Mouse (Mus musculus): ENCODE measurements at regions not wholly inside any gene's neighbourhood (a gene's known extent, or its start where the extent isn't known, plus 50 kb on each side); places are given as distances from the start of the nearest gene placed in this dataset.
"Not testable (repeated sequence)": the region's sequence is repeated elsewhere in the genome, so short reads cannot be mapped to it uniquely, and the experiment has no call there.

DNA sequence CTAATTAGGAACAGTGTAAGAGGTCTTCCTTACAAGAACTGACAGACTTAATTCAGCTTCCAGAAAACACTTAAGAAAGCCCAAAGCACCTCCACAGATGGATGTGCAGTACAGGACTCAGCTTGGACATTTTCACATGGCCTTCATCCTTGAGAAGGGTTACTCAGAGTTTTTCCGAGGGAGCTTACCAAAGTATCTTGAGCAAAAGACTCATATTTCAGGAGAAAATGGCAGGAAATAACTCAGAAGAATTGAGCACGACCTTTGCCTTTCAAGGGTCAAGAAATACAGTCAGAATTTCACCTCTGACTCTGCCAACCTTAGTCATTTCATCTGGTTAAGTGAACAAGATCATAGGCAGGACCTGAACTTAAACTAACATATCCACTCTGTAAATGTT is 192.1 kb upstream of the 1700008P02Rik start:
- Histone ChIP-seq H3K4me3 (ENCODE audit: low read depth, low read length) (no peak overlapping the region), H3K4me2 (ENCODE audit: low read depth, low read length, poor library complexity, severe bottlenecking) (no peak overlapping the region), H3K9me3 (ENCODE audit: low read length) (no peaks in the 10 kb centered on the region), H3K36me3 (ENCODE audit: insufficient read depth, low read length) (no peaks in the 10 kb centered on the region), H3K9ac (replicated peaks; ENCODE audit: low read length, poor library complexity, severe bottlenecking) (no peak overlapping the region), H3K4me1 (ENCODE audit: insufficient read depth, low read length) (0 out of 2 replicates have a peak, but pooled peaks cover 4% of the 10 kb centered on the region), H3K27me3 (ENCODE audit: insufficient read depth, low read length) (no peaks in the 10 kb centered on the region), H3K27ac (ENCODE audit: low read depth, low read length) (no peak overlapping the region)
- ATAC-seq (ENCODE audit: low FRiP score) (no peak), DNase-seq (ENCODE audit: low spot score) (no peak)
- 57% methylated on average over 2 of the region's 2 CpGs for WGBS
- no peak for TF ChIP-seq CTCF (IDR thresholded peaks at IDR 0.05)

DNA sequence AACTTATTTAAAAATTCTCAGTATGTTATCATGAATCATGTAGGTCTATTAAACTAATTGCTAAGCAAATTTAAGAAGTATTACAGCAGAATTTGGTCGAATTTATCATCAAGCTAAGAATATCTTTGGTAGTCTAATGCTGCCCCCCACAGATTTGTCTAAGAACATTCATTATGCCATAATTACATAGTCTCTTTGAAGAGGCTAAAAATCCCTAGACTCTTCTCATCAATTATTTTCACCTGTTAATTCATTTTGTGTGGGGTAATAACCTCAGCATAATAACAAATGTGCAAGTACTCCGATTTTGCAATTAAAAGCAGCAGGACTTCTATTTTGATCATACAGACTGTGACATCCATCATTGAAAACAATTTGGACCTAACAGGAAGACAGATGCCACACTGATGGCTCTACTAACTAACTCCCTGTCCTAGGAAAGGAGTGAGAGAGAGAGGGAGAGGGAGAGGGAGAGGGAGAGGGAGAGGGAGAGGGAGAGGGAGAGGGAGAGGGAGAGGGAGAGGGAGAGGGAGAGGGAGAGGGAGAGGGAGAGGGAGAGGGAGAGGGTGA is 189.2 kb upstream of the 1700008P02Rik start:
- no peak overlapping the region for H3K27ac ChIP-seq (ENCODE audit: low read depth, low read length)
- ATAC-seq (ENCODE audit: low FRiP score) (0 out of 2 replicates have a peak, but pooled peaks have one; percentile 31), DNase-seq (ENCODE audit: low spot score) (peak; percentile 60)
- no peaks in the 10 kb centered on the region for H3K9me3 ChIP-seq (ENCODE audit: low read length)
- no peak overlapping the region for H3K4me2 ChIP-seq (ENCODE audit: low read depth, low read length, poor library complexity, severe bottlenecking)
- no peaks in the 10 kb centered on the region for H3K36me3 ChIP-seq (ENCODE audit: insufficient read depth, low read length)
- no peaks in the 10 kb centered on the region for H3K27me3 ChIP-seq (ENCODE audit: insufficient read depth, low read length)
- no peak overlapping the region for H3K4me3 ChIP-seq (ENCODE audit: low read depth, low read length)
- WGBS, result 35% methylated on average over 2 of the region's 2 CpGs
- H3K4me1 ChIP-seq (ENCODE audit: insufficient read depth, low read length), result 0 out of 2 replicates have a peak, but pooled peaks cover 4% of the 10 kb centered on the region
- H3K9ac ChIP-seq (replicated peaks; ENCODE audit: low read length, poor library complexity, severe bottlenecking), result no peak overlapping the region
- TF ChIP-seq CTCF (IDR thresholded peaks at IDR 0.05), result peak; percentile 45; the same call in 1 of the 2 replicates

DNA sequence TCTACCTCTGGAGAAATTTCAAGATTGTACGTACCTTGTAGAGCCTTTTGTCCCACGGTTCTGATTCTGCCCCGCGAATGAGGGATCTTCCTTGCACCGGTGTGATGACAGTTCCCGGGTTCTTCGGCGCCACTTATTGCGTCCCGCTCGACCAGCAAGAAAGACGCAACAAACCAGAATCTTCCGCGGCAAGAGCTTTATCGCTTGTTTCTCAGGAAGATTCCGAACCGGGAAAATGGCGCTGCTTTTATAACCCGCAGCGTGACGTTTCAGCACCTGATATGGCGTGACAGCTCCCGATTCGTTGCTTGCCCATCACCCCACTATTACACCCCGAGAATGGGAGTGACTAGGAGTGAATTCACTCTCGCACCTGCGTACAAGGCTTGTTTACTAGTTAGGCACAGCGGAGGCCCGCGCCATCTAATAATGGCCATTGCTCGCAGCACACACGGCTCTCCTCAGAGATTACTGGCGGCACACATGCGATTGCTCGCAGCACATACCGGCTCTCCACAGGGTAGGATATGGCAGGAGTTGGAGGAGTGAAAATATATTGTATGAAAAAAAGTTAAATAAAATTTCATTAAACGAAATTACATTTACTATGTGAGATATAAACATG is 180.0 kb upstream of the 1700008P02Rik start:
- H3K4me2 ChIP-seq (ENCODE audit: low read depth, low read length, poor library complexity, severe bottlenecking); H3K4me3 ChIP-seq (ENCODE audit: low read depth, low read length); DNase-seq (ENCODE audit: low spot score); ATAC-seq (ENCODE audit: low FRiP score); H3K4me1 ChIP-seq (ENCODE audit: insufficient read depth, low read length); H3K9me3 ChIP-seq (ENCODE audit: low read length); H3K9ac ChIP-seq (replicated peaks; ENCODE audit: low read length, poor library complexity, severe bottlenecking); H3K27me3 ChIP-seq (ENCODE audit: insufficient read depth, low read length); H3K36me3 ChIP-seq (ENCODE audit: insufficient read depth, low read length); H3K27ac ChIP-seq (ENCODE audit: low read depth, low read length): not testable (repeated sequence)
- WGBS, result 94% methylated on average over 30 of the region's 37 CpGs

DNA sequence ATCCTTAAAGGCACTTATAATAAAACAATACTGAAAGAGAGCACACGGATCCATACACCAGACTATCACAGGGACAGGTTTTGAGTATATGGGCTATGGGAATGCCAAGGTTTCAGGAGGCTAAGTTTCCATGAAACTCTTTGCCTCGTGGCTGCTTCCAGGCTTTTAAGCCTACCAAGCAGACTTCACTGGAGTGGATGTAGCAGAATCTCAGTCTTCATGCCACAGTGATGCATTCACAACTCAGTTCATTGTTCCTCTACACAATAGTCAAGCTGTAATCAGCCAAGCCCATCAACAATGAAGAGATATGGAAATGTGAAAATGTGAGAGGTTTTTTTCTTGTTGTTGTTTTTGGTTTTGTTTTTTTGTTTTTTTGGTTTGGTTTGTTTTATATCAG is 148.3 kb upstream of the 1700008P02Rik start:
- ATAC-seq (ENCODE audit: low FRiP score) (no peak), DNase-seq (ENCODE audit: low spot score) (no peak)
- no peaks in the 10 kb centered on the region for H3K27me3 ChIP-seq (ENCODE audit: insufficient read depth, low read length)
- WGBS, result 69% methylated on average over 2 of the region's 2 CpGs
- no peaks in the 10 kb centered on the region for H3K9me3 ChIP-seq (ENCODE audit: low read length)
- TF ChIP-seq CTCF (IDR thresholded peaks at IDR 0.05), result no peak
- H3K36me3 ChIP-seq (ENCODE audit: insufficient read depth, low read length), result no peaks in the 10 kb centered on the region
- no peak overlapping the region for H3K4me2 ChIP-seq (ENCODE audit: low read depth, low read length, poor library complexity, severe bottlenecking)
- H3K27ac ChIP-seq (ENCODE audit: low read depth, low read length), result no peak overlapping the region
- H3K4me1 ChIP-seq (ENCODE audit: insufficient read depth, low read length), result no peaks in the 10 kb centered on the region
- no peak overlapping the region for H3K9ac ChIP-seq (replicated peaks; ENCODE audit: low read length, poor library complexity, severe bottlenecking)
- no peak overlapping the region for H3K4me3 ChIP-seq (ENCODE audit: low read depth, low read length)

DNA sequence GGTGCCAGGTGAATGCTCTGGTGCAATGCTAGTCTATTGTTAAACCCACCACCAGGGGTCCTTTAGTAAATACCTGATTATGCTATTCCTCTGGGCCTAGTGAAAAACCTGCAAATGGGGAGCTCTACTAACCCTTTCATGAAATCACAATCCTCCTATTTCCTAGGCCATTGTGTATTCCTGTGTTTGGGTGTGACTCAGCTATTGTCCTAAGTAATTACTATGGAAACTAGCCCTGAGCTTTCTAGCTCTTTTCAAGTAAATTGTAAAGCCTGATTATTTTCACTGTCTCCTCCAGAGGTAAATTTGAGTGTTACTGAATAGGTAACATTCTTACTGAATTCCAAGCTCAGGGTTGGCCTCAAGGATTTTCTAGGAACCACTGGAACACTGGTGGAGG is 147.8 kb upstream of the 1700008P02Rik start:
- not testable (repeated sequence) for H3K4me3 ChIP-seq (ENCODE audit: low read depth, low read length); H3K9me3 ChIP-seq (ENCODE audit: low read length); H3K27me3 ChIP-seq (ENCODE audit: insufficient read depth, low read length); H3K27ac ChIP-seq (ENCODE audit: low read depth, low read length); H3K4me2 ChIP-seq (ENCODE audit: low read depth, low read length, poor library complexity, severe bottlenecking); H3K36me3 ChIP-seq (ENCODE audit: insufficient read depth, low read length); DNase-seq (ENCODE audit: low spot score); ATAC-seq (ENCODE audit: low FRiP score); H3K4me1 ChIP-seq (ENCODE audit: insufficient read depth, low read length); H3K9ac ChIP-seq (replicated peaks; ENCODE audit: low read length, poor library complexity, severe bottlenecking)

DNA sequence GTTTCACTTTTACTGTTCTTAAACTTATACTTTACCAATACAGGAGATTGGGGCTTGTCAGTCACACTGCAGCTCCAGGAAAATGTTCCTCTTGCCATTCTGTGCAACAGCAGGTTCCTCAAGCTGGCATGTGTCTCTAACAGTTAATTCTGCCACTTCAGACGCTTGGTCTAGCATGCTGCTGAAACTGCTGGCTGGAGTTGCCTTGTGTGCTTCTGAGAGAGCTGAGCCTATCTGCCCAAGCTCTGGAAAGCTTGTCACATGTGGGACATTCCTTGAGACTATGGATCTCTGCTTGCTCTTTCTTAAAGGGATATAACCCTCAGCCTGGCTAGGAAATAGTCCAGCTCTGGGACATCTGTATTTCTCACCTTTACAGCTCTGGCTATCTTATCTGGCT is 138.9 kb upstream of the 1700008P02Rik start:
- H3K4me1 ChIP-seq (ENCODE audit: insufficient read depth, low read length), result no peaks in the 10 kb centered on the region
- no peaks in the 10 kb centered on the region for H3K27me3 ChIP-seq (ENCODE audit: insufficient read depth, low read length)
- no peaks in the 10 kb centered on the region for H3K36me3 ChIP-seq (ENCODE audit: insufficient read depth, low read length)
- DNase-seq (ENCODE audit: low spot score) (no peak), ATAC-seq (ENCODE audit: low FRiP score) (no peak)
- H3K4me2 ChIP-seq (ENCODE audit: low read depth, low read length, poor library complexity, severe bottlenecking), result no peak overlapping the region
- no peak overlapping the region for H3K9ac ChIP-seq (replicated peaks; ENCODE audit: low read length, poor library complexity, severe bottlenecking)
- no peaks in the 10 kb centered on the region for H3K9me3 ChIP-seq (ENCODE audit: low read length)
- no peak for TF ChIP-seq CTCF (IDR thresholded peaks at IDR 0.05)
- H3K4me3 ChIP-seq (ENCODE audit: low read depth, low read length), result no peak overlapping the region
- no peak overlapping the region for H3K27ac ChIP-seq (ENCODE audit: low read depth, low read length)
- 50% methylated on average over 1 of the region's 1 CpGs for WGBS

Measured in midbrain, postnatal 0 days (tissue).